In the genomic region with DNA sequence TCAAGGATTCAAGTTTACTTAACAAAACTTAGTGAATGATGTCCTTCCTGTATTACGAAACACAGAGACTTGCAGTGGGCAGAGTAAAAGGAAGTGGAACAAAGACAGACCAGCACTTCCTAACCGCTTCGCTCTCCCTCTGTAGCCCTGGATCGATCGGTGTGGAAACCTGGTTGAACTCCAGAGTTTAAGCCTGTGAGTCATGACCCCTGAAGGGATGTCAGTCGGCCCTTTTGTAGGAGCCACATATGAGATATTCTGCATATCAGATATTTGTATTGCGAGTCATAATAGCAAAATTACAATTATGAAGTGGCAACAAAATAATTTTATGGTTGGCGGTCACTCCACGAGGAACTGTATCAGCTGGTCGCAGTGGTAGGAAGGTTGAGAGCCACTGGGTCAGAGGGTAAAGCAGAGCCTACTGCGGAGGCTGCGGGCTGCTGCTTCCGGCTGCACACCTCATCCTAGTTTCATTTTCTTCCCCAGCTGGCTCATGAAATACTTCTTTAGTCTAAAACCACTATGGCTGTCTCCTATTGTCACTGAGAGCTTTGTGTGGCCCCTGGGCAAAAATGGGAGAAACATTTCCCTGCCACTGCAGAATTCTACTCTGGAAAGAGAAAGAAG, we compare ENCODE assay signal across 8 mouse cellular contexts. TPM values are rescaled to one million over a fixed set of nuclear protein-coding genes. Genes with fewer than 3 reads are reported as not detected.
A peak's percentile ranks its signal among the peaks of the same experiment; 100 is the strongest.
DNase-seq lines count a peak whose midpoint lies in the region; ATAC-seq and TF ChIP-seq lines count a peak whose summit lies in the region.

No protein-coding gene starts in this region.

- no peak overlapping the region for H3K4me3 ChIP-seq in neural tube, embryonic 14.5 days (ENCODE audit: low read depth, low read length)
- no peak overlapping the region for H3K4me3 ChIP-seq in neural tube, embryonic 15.5 days (replicated peaks)
- H3K4me3 ChIP-seq in embryonic facial prominence, embryonic 13.5 days: no peak overlapping the region
- H3K4me3 ChIP-seq in liver, embryonic 14.5 days (ENCODE audit: insufficient read depth in 1 of 2, low read depth in 2 of 2, low read length in 2 of 2): peak overlapping the region; percentile 35 to 47

- TF ChIP-seq EP300 in liver, embryonic 14.5 days (IDR thresholded peaks at IDR 0.05; ENCODE audit: low read depth): no peak

- no peak for TF ChIP-seq CTCF in liver, embryonic 14.5 days (IDR thresholded peaks at IDR 0.05; ENCODE audit: low read depth)

- DNase-seq in liver, embryonic 14.5 days (ENCODE audit: low read depth in 3 of 3, low spot score in 3 of 3): no peak
- DNase-seq in thymus, postnatal 25 days: peak; percentile 67
- no peak for DNase-seq in left cerebral cortex, postnatal 36 days (ENCODE audit: low spot score in 2 of 2)
- DNase-seq in gastrocnemius, postnatal 36 days: no peak
- no peak for DNase-seq in kidney, adult 9 months

- no peak overlapping the region for H3K9ac ChIP-seq in neural tube, embryonic 14.5 days (replicated peaks; ENCODE audit: low read depth, low read length)
- no peak overlapping the region for H3K9ac ChIP-seq in neural tube, embryonic 15.5 days (replicated peaks)
- peak overlapping the region; percentile 16; the same call in 1 of the 2 replicates for H3K9ac ChIP-seq in embryonic facial prominence, embryonic 13.5 days
- peak overlapping the region; percentile 54 for H3K9ac ChIP-seq in liver, embryonic 14.5 days (replicated peaks)

- intact Hi-C loops in left cerebral cortex, postnatal 36 days (cut with DNase I): no loop called here
- intact Hi-C loops in gastrocnemius, postnatal 36 days (cut with DNase I): no loop called here

- H3K36me3 ChIP-seq in neural tube, embryonic 14.5 days (ENCODE audit: control insufficient read depth, insufficient read depth, low read length): no peaks in the 10 kb centered on the region
- H3K36me3 ChIP-seq in neural tube, embryonic 15.5 days: peaks cover under 1% of the 10 kb centered on the region
- H3K36me3 ChIP-seq in embryonic facial prominence, embryonic 13.5 days: peaks cover 10% of the 10 kb centered on the region
- H3K36me3 ChIP-seq in liver, embryonic 14.5 days (replicated peaks; ENCODE audit: control insufficient read depth, insufficient read depth, low read depth): peaks cover 27% of the 10 kb centered on the region

- no peaks in the 10 kb centered on the region for H3K9me3 ChIP-seq in neural tube, embryonic 14.5 days (ENCODE audit: control insufficient read depth, low read length)
- no peaks in the 10 kb centered on the region for H3K9me3 ChIP-seq in neural tube, embryonic 15.5 days (replicated peaks)
- H3K9me3 ChIP-seq in embryonic facial prominence, embryonic 13.5 days: no peaks in the 10 kb centered on the region
- no peaks in the 10 kb centered on the region for H3K9me3 ChIP-seq in liver, embryonic 14.5 days (ENCODE audit: control insufficient read depth, low read length)

- H3K27ac ChIP-seq in neural tube, embryonic 14.5 days (ENCODE audit: low read depth, low read length): no peak overlapping the region
- no peak overlapping the region for H3K27ac ChIP-seq in neural tube, embryonic 15.5 days (replicated peaks)
- 0 out of 2 replicates have a peak overlapping the region, but pooled peaks have one; percentile 5 for H3K27ac ChIP-seq in embryonic facial prominence, embryonic 13.5 days
- peak overlapping the region; percentile 74 for H3K27ac ChIP-seq in liver, embryonic 14.5 days

- no peaks in the 10 kb centered on the region for H3K4me1 ChIP-seq in neural tube, embryonic 14.5 days (ENCODE audit: control insufficient read depth, insufficient read depth, low read length)
- peaks cover 25% of the 10 kb centered on the region for H3K4me1 ChIP-seq in neural tube, embryonic 15.5 days
- peaks cover 25% of the 10 kb centered on the region for H3K4me1 ChIP-seq in embryonic facial prominence, embryonic 13.5 days
- peaks cover 46 to 55% of the 10 kb centered on the region in 2 experiments for H3K4me1 ChIP-seq in liver, embryonic 14.5 days (replicated peaks; ENCODE audit: control insufficient read depth in 2 of 2, insufficient read depth in 2 of 2, low read length in 1 of 2)

- no peaks in the 10 kb centered on the region for H3K27me3 ChIP-seq in neural tube, embryonic 14.5 days (ENCODE audit: control insufficient read depth, insufficient read depth, low read length)
- no peaks in the 10 kb centered on the region for H3K27me3 ChIP-seq in neural tube, embryonic 15.5 days (replicated peaks)
- no peaks in the 10 kb centered on the region for H3K27me3 ChIP-seq in embryonic facial prominence, embryonic 13.5 days
- no peaks in the 10 kb centered on the region for H3K27me3 ChIP-seq in liver, embryonic 14.5 days (ENCODE audit: control insufficient read depth, insufficient read depth, low read length)

- WGBS in neural tube, embryonic 14.5 days: 87% methylated on average over 13 of the region's 13 CpGs
- 86% methylated on average over 13 of the region's 13 CpGs for WGBS in neural tube, embryonic 15.5 days
- 86% methylated on average over 13 of the region's 13 CpGs for WGBS in embryonic facial prominence, embryonic 13.5 days
- WGBS in liver, embryonic 14.5 days (ENCODE audit: insufficient replicate concordance): 24% methylated on average over 13 of the region's 13 CpGs

- no peak for ATAC-seq in neural tube, embryonic 14.5 days (ENCODE audit: low read depth)
- ATAC-seq in neural tube, embryonic 15.5 days (ENCODE audit: low FRiP score): no peak
- ATAC-seq in embryonic facial prominence, embryonic 13.5 days (ENCODE audit: insufficient number of reproducible peaks, insufficient read depth, low FRiP score, low TSS enrichment, low read depth): no peak
- ATAC-seq in liver, embryonic 14.5 days (ENCODE audit: insufficient read depth): 0 out of 2 replicates have a peak, but pooled peaks have one; percentile 26

- H3K4me2 ChIP-seq in neural tube, embryonic 14.5 days (ENCODE audit: low read depth, low read length): peak overlapping the region; percentile 11; the same call in 1 of the 2 replicates
- H3K4me2 ChIP-seq in neural tube, embryonic 15.5 days: no peak overlapping the region
- no peak overlapping the region for H3K4me2 ChIP-seq in embryonic facial prominence, embryonic 13.5 days
- H3K4me2 ChIP-seq in liver, embryonic 14.5 days (ENCODE audit: low read depth): peak overlapping the region; percentile 74

RNA-seq across cellular contexts. Expression of gene Sp2, which starts 15.7 kb away (rescaled TPM):
- polyA plus RNA-seq in neural tube, embryonic 14.5 days (2014; fragmentation: Nextera tagmentation; extraction: Ambion mirVana): 14.7 and 17.8 TPM in 2 replicates
- 13.0 and 15.8 TPM in 2 replicates for polyA plus RNA-seq in neural tube, embryonic 15.5 days (2015; fragmentation: Nextera tagmentation; extraction: Ambion mirVana)
- 15.9 and 18.0 TPM in 2 replicates for polyA plus RNA-seq in embryonic facial prominence, embryonic 13.5 days (2015; fragmentation: Nextera tagmentation; extraction: Ambion mirVana)
- 7.7 and 8.0 TPM in 2 replicates for polyA plus RNA-seq in liver, embryonic 14.5 days (2012; rRNA removed)
- polyA plus RNA-seq in liver, embryonic 14.5 days (2014; fragmentation: Nextera tagmentation; extraction: Ambion mirVana): 13.7 and 17.1 TPM in 2 replicates
- total RNA-seq in left cerebral cortex, postnatal 36 days (2021): 10 to 100 TPM; 13.1 to 14.5 TPM
- 10 to 100 TPM in 1 of 2 experiments, 1 to 10 TPM in 1; 8.6 to 12.5 TPM for total RNA-seq in gastrocnemius, postnatal 36 days (2021)

RNA-seq across cellular contexts. Expression of gene Pnpo, which starts 23.2 kb away (rescaled TPM):
- 21.7 and 23.4 TPM in 2 replicates for polyA plus RNA-seq in neural tube, embryonic 14.5 days (2014; fragmentation: Nextera tagmentation; extraction: Ambion mirVana)
- 30.8 and 35.8 TPM in 2 replicates for polyA plus RNA-seq in neural tube, embryonic 15.5 days (2015; fragmentation: Nextera tagmentation; extraction: Ambion mirVana)
- 19.9 and 27.9 TPM in 2 replicates for polyA plus RNA-seq in embryonic facial prominence, embryonic 13.5 days (2015; fragmentation: Nextera tagmentation; extraction: Ambion mirVana)
- polyA plus RNA-seq in liver, embryonic 14.5 days (2012; rRNA removed): 315 and 355 TPM in 2 replicates
- 564 and 592 TPM in 2 replicates for polyA plus RNA-seq in liver, embryonic 14.5 days (2014; fragmentation: Nextera tagmentation; extraction: Ambion mirVana)
- total RNA-seq in left cerebral cortex, postnatal 36 days (2021): 10 to 100 TPM; 36.1 to 43.1 TPM
- 1 to 10 TPM; 6.6 to 7.5 TPM for total RNA-seq in gastrocnemius, postnatal 36 days (2021)

RNA-seq across cellular contexts. Expression of gene Prr15l, which starts 39.1 kb away (rescaled TPM):
- 0.09 and 0.36 TPM in 2 replicates for polyA plus RNA-seq in neural tube, embryonic 14.5 days (2014; fragmentation: Nextera tagmentation; extraction: Ambion mirVana)
- polyA plus RNA-seq in neural tube, embryonic 15.5 days (2015; fragmentation: Nextera tagmentation; extraction: Ambion mirVana): 0.47 and 5.2 TPM in 2 replicates
- polyA plus RNA-seq in embryonic facial prominence, embryonic 13.5 days (2015; fragmentation: Nextera tagmentation; extraction: Ambion mirVana): 2.4 and 3.4 TPM in 2 replicates
- polyA plus RNA-seq in liver, embryonic 14.5 days (2012; rRNA removed): 2.8 and 3.3 TPM in 2 replicates
- 4.9 and 8.5 TPM in 2 replicates for polyA plus RNA-seq in liver, embryonic 14.5 days (2014; fragmentation: Nextera tagmentation; extraction: Ambion mirVana)
- not detected for total RNA-seq in left cerebral cortex, postnatal 36 days (2021)
- not detected for total RNA-seq in gastrocnemius, postnatal 36 days (2021)

RNA-seq across cellular contexts. Expression of gene Sp6, which starts 46.2 kb away (rescaled TPM):
- 0.09 TPM in 1 of 2 replicates, not detected in the other for polyA plus RNA-seq in neural tube, embryonic 14.5 days (2014; fragmentation: Nextera tagmentation; extraction: Ambion mirVana)
- polyA plus RNA-seq in neural tube, embryonic 15.5 days (2015; fragmentation: Nextera tagmentation; extraction: Ambion mirVana): 0.23 and 0.52 TPM in 2 replicates
- 2.1 and 3.3 TPM in 2 replicates for polyA plus RNA-seq in embryonic facial prominence, embryonic 13.5 days (2015; fragmentation: Nextera tagmentation; extraction: Ambion mirVana)
- polyA plus RNA-seq in liver, embryonic 14.5 days (2012; rRNA removed): 0.02 and 0.06 TPM in 2 replicates
- not detected in 2 replicates for polyA plus RNA-seq in liver, embryonic 14.5 days (2014; fragmentation: Nextera tagmentation; extraction: Ambion mirVana)
- total RNA-seq in left cerebral cortex, postnatal 36 days (2021): 1 to 10 TPM; 2.2 to 2.5 TPM
- not detected for total RNA-seq in gastrocnemius, postnatal 36 days (2021)

RNA-seq across cellular contexts. Expression of gene Cdk5rap3, which starts 50.7 kb away (rescaled TPM):
- 80.0 and 82.4 TPM in 2 replicates for polyA plus RNA-seq in neural tube, embryonic 14.5 days (2014; fragmentation: Nextera tagmentation; extraction: Ambion mirVana)
- 82.4 and 85.7 TPM in 2 replicates for polyA plus RNA-seq in neural tube, embryonic 15.5 days (2015; fragmentation: Nextera tagmentation; extraction: Ambion mirVana)
- polyA plus RNA-seq in embryonic facial prominence, embryonic 13.5 days (2015; fragmentation: Nextera tagmentation; extraction: Ambion mirVana): 89.4 and 94.8 TPM in 2 replicates
- 14.2 and 20.1 TPM in 2 replicates for polyA plus RNA-seq in liver, embryonic 14.5 days (2012; rRNA removed)
- polyA plus RNA-seq in liver, embryonic 14.5 days (2014; fragmentation: Nextera tagmentation; extraction: Ambion mirVana): 34.1 and 36.4 TPM in 2 replicates
- 10 to 100 TPM; 30.3 to 31.5 TPM for total RNA-seq in left cerebral cortex, postnatal 36 days (2021)
- total RNA-seq in gastrocnemius, postnatal 36 days (2021): 10 to 100 TPM; 21.0 to 25.3 TPM

Comparison
In these comparisons a context has a peak if more than half of its experiments do, and no peak if none do; other contexts are left out.
1. H3K4me2 ChIP-seq: peak in neural tube, embryonic 14.5 days (single experiment) and liver, embryonic 14.5 days (single experiment); none in neural tube, embryonic 15.5 days (single experiment) and embryonic facial prominence, embryonic 13.5 days (single experiment).
2. H3K27ac ChIP-seq: peak in embryonic facial prominence, embryonic 13.5 days (single experiment) and liver, embryonic 14.5 days (single experiment); none in neural tube, embryonic 14.5 days (single experiment) and neural tube, embryonic 15.5 days (single experiment).
3. H3K4me3 ChIP-seq: peak in liver, embryonic 14.5 days (2 of 2); none in neural tube, embryonic 14.5 days (single experiment), neural tube, embryonic 15.5 days (single experiment) and embryonic facial prominence, embryonic 13.5 days (single experiment).
4. H3K9ac ChIP-seq: peak in embryonic facial prominence, embryonic 13.5 days (single experiment) and liver, embryonic 14.5 days (single experiment); none in neural tube, embryonic 14.5 days (single experiment) and neural tube, embryonic 15.5 days (single experiment).